Mouse (Mus musculus): Measurements from ENCODE around the gene Adamts14. TPM values are rescaled to one million over a fixed set of nuclear protein-coding genes. Genes with fewer than 3 reads are reported as not detected.

Gene Adamts14
- polyA plus RNA-seq, 1 experiment from 2014 or later = 0.33 TPM

DNA sequence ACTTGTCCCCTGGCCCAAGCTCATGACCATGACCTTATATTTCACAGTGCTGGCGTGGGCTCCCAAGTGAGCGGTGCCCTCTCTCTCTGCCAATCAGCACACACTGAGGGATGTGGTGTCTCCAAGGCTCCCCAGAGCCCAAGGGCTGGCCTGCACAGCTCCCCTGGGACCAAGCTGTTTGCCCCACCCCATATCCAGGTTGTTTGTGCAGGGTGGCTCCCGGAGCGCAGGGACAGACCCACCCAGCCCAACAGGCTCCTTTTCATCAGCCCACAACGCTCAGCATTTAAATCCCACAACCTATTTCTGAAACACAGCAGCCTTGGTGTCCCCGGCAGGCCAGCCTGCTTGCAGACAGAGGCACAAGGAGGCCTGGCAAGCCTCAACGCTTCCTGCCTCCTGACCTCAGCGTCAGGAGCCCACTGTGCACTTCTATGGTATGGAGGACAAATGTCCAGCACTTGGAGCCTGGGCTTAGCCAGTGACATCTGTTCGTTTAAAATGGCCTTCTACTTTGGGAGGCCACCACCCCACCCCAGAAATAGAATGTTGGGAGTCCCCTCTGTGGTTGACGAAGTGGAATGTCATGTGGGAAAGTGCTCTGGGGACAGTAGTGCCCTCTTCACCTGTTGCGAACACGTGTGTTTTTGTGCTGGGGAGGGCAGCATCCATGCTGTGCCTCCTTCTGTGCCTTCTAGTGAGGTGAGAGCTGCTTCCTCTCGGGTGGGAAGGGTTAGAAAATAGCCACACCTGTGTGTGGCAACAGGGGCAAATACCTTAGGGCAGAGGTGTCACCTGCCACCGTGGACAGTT is 32.9 kb downstream of the Adamts14 start:
- no peaks in the 10 kb centered on the region for H3K9me3 ChIP-seq (replicated peaks)
- H3K27ac ChIP-seq (replicated peaks) = no peak overlapping the region; the same call in 1 of the 2 replicates
- no peak overlapping the region for H3K4me3 ChIP-seq
- H3K4me1 ChIP-seq = peaks cover 6% of the 10 kb centered on the region; the same call in 1 of the 2 replicates
- H3K36me3 ChIP-seq = no peaks in the 10 kb centered on the region
- no peak for DNase-seq (ENCODE audit: low spot score)
- no peaks in the 10 kb centered on the region for H3K27me3 ChIP-seq (ENCODE audit: low read depth, poor library complexity, severe bottlenecking)
- WGBS = 78% methylated on average over 14 of the region's 14 CpGs

DNA sequence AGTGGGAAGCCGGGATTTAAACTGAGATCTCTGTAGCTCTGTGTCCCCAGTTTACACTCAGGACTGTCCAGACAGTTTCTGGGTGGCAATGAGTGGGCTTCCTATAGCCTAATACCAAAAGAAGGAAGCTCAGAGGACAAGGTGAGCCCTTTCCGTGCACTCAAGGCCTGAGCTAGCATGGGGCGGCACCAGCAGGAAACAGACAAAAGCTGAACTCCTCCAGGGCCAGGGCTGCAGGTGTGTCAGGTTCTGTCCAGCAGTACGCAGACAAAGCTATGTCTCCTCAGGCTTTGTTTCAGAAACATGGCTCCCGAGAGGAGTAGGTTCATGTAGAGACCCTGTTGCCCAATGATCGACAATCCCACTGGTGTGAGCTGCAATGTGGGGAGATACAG is 35.9 kb downstream of the Adamts14 start:
- Histone ChIP-seq H3K36me3 (no peaks in the 10 kb centered on the region), H3K27me3 (ENCODE audit: low read depth, poor library complexity, severe bottlenecking) (no peaks in the 10 kb centered on the region), H3K4me3 (no peak overlapping the region), H3K9me3 (replicated peaks) (no peaks in the 10 kb centered on the region), H3K4me1 (peaks cover 15% of the 10 kb centered on the region), H3K27ac (replicated peaks) (no peak overlapping the region)
- DNase-seq (ENCODE audit: low spot score) = no peak
- 70% methylated on average over 6 of the region's 6 CpGs for WGBS

DNA sequence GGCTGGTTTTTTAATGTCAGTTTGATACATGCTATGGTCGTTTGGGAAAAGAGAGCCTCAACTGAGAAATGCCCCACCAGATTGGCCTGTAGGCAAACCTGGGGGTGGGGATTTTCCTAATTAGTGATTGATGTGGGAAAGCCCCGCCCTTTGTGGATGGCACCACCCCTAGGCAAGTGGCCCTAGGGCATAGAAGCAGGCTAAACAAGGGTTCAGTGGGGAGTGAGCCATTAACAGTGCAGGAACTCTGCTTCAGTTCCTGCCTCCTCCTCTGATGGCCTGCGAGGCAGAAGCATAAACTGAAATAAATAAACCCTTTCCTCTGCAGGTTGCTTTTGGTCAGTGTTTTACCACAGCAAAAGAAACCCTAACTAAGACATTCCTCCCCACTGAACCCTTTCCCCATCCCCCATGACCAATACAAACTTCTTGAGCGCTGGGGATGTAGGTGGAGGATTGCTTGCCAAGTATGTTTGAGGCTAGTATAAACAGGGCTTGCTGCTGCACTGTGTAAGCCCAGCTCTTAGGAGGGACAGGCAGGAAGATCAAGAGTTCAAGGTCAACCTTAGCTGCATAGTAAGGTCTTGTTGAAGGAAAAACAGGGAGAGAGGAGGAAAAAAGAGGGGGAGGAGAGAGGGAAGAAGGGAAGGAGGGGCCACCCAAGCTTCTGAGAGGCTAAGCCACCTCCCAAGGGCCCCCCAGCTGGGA is 36.4 kb downstream of the Adamts14 start:
- H3K9me3 ChIP-seq (replicated peaks) = no peaks in the 10 kb centered on the region
- H3K4me1 ChIP-seq = peaks cover 11% of the 10 kb centered on the region
- 67% methylated on average over 4 of the region's 4 CpGs for whole genome bisulfite sequencing
- no peaks in the 10 kb centered on the region for H3K36me3 ChIP-seq
- H3K27ac ChIP-seq (replicated peaks) = no peak overlapping the region
- no peaks in the 10 kb centered on the region for H3K27me3 ChIP-seq (ENCODE audit: low read depth, poor library complexity, severe bottlenecking)
- H3K4me3 ChIP-seq = no peak overlapping the region
- no peak for DNase-seq (ENCODE audit: low spot score)

DNA sequence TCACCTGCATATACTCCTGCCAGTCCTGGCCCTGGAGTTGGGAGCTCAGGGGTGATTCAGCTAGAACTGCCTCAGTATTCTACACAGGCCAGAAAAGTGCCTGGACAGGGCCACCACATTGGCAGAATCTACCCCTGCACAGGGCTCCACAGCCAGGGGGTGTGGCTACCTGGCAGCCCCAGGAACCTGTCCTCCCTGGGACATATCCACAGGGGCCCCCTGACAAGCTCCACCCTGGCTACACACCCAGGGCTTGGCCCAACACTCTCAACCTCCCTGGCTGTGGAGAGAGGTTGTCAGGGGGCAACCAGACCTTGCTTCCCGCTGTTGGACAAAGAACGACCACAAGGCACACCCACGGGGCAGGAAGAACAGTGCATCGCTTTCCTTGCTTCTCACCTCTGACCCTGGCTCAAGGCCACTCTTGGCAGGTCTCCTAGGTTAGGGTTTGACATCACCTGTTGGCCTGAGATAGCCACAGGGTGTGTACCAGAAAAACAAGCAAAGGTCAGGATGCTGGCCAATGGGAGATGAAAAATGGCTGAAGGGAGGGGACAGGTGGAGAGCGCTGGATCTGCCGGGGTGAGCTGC is 37.5 kb downstream of the Adamts14 start:
- Histone ChIP-seq H3K27me3 (ENCODE audit: low read depth, poor library complexity, severe bottlenecking) (no peaks in the 10 kb centered on the region), H3K27ac (replicated peaks) (no peak overlapping the region), H3K36me3 (no peaks in the 10 kb centered on the region), H3K9me3 (replicated peaks) (no peaks in the 10 kb centered on the region), H3K4me1 (peaks cover 9% of the 10 kb centered on the region), H3K4me3 (no peak overlapping the region)
- WGBS = 87% methylated on average over 6 of the region's 6 CpGs
- DNase-seq (ENCODE audit: low spot score) = no peak

DNA sequence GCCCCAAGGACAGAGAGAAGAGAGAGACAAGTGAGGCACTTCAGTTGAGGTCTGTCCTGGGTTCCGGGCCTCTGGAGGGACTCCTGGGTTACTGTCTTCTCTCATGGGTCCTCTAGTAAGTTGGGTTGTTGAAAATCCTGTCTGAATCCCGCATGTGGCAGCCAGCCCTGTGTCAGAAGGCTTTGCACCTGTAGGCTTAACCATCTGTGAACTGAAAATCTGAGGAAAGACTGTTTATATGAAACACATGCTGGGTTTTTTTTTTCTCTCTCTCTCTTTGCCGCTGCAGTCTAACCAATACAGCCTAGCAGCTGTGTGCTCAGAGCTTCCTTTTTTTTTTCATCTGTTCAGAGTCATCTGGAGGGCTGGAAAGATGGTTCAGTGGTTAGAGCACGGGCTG is 38.9 kb downstream of the Adamts14 start:
- no peak overlapping the region for H3K27ac ChIP-seq (replicated peaks)
- no peaks in the 10 kb centered on the region for H3K27me3 ChIP-seq (ENCODE audit: low read depth, poor library complexity, severe bottlenecking)
- no peaks in the 10 kb centered on the region for H3K9me3 ChIP-seq (replicated peaks)
- H3K4me3 ChIP-seq = no peak overlapping the region
- H3K4me1 ChIP-seq = peaks cover 9% of the 10 kb centered on the region
- 84% methylated on average over 4 of the region's 4 CpGs for WGBS
- DNase-seq (ENCODE audit: low spot score) = no peak
- no peaks in the 10 kb centered on the region for H3K36me3 ChIP-seq

DNA sequence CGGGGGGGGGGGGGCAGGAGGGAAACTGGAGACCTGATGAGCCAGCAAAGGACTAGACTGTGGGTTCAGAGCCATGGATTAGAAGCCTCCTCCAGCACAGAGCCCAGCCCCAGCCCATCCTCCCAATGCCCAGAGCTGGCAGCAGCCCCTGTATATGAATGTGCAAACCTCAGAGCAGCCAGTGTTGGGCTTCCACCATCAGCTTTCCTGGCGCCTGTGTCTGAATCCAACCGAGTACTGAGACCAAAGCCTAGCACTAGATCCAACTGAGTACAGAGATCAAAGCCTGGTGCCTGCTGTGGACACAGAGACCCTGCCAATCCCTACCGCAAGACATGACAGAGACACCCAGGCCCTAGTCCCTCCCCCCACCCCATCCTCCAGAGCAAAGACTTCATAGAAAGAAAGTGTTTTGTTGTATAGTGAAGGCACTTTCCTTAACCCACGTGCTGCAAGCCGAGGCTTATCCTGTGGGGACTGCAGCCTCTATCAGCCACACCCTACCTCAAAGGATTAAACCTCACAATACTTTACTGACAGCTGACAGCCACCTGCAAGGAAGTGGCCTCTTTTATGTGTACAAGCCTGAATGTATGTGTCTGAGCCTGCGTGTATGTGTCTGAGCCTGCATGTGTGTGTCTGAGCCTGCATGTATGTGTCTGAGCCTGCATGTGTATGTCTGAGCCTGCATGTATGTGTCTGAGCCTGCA is 40.2 kb downstream of the Adamts14 start:
- WGBS = 41% methylated on average over 7 of the region's 7 CpGs
- Histone ChIP-seq H3K4me3 (no peak overlapping the region), H3K9me3 (replicated peaks) (no peaks in the 10 kb centered on the region), H3K27me3 (ENCODE audit: low read depth, poor library complexity, severe bottlenecking) (no peaks in the 10 kb centered on the region), H3K4me1 (peaks cover 9% of the 10 kb centered on the region), H3K36me3 (no peaks in the 10 kb centered on the region), H3K27ac (replicated peaks) (0 out of 2 replicates have a peak overlapping the region, but pooled peaks have one; percentile 28)
- no peak for DNase-seq (ENCODE audit: low spot score)

DNA sequence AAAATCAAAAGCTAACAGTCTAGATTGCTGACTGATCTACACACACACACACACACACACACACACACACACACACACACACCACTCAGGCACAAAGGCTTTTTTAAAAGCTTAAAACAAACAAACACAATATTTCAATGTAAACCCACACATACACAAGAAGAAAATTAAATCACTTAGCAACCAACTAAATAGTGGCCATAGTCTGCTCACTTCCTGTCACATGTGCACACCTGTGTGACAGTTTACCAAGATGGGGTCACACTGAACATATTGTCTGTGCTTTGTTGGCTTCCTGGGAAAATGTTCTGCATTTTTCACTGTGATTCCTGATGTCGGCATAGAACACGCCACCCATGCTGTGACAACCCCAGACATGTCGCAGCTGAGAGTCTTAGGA is 41.5 kb downstream of the Adamts14 start:
- Histone ChIP-seq H3K27me3 (ENCODE audit: low read depth, poor library complexity, severe bottlenecking) (no peaks in the 10 kb centered on the region), H3K9me3 (replicated peaks) (no peaks in the 10 kb centered on the region), H3K36me3 (no peaks in the 10 kb centered on the region), H3K27ac (replicated peaks) (no peak overlapping the region), H3K4me1 (peaks cover 9% of the 10 kb centered on the region), H3K4me3 (no peak overlapping the region)
- DNase-seq (ENCODE audit: low spot score) = no peak
- 92% methylated on average over 3 of the region's 3 CpGs for WGBS

DNA sequence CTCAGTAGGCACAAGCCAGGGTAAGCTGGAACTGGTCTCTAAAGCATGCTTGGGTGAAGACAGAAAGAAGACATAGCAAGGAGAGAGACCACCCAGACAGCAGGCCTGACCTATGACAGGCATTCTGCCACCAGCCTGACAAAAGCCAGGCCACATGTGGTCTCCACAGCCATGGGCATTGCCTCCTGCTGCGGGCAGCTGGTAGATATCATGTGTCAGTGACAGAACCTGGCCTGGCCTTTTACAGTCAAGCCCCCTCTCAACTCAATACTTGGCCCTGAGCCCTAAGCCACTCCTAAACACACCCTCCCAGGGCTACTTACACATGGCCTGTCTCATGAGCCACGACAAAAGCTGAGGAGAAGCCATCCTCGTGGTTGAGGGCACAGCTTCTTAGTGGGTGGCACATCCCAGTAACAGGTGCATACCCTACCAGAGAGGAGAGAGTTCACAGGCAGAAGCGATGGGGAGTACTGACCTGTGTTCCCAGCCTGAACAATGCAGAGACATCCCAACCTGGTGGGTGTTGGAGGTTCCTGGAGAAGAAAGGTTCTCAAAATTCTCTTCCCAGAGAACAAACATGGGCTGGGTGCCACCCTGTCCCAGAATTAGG is 46.3 kb downstream of the Adamts14 start:
- WGBS = 74% methylated on average over 4 of the region's 4 CpGs
- Histone ChIP-seq H3K4me1 (0 out of 2 replicates have a peak, but pooled peaks cover 3% of the 10 kb centered on the region), H3K9me3 (replicated peaks) (no peaks in the 10 kb centered on the region), H3K27ac (replicated peaks) (no peak overlapping the region), H3K4me3 (no peak overlapping the region), H3K27me3 (ENCODE audit: low read depth, poor library complexity, severe bottlenecking) (no peaks in the 10 kb centered on the region), H3K36me3 (no peaks in the 10 kb centered on the region)
- DNase-seq (ENCODE audit: low spot score) = no peak

DNA sequence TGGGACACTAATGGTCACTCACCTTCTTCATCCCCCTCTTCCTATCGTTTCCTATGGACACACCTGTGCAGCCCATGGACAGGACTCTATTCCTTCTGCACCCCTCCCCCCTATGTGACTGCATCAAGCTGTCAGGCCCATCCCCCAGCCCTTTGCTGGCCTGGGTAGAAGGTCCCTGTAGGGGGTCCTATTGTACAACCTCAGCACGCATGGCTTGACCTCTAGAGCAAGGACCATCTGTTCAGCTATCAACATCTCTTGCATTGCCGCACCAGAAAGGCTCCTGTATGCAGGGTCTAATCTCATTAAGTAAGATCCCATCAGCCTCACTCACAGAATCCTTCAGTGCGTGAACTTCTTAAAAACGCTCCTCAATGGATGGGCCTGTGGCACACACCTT is 47.5 kb downstream of the Adamts14 start:
- no peak overlapping the region for H3K27ac ChIP-seq (replicated peaks)
- WGBS = 62% methylated on average over 5 of the region's 5 CpGs
- DNase-seq (ENCODE audit: low spot score) = no peak
- 0 out of 2 replicates have a peak, but pooled peaks cover 3% of the 10 kb centered on the region for H3K4me1 ChIP-seq
- H3K36me3 ChIP-seq = no peaks in the 10 kb centered on the region
- no peak overlapping the region for H3K4me3 ChIP-seq
- no peaks in the 10 kb centered on the region for H3K27me3 ChIP-seq (ENCODE audit: low read depth, poor library complexity, severe bottlenecking)
- no peaks in the 10 kb centered on the region for H3K9me3 ChIP-seq (replicated peaks)

DNA sequence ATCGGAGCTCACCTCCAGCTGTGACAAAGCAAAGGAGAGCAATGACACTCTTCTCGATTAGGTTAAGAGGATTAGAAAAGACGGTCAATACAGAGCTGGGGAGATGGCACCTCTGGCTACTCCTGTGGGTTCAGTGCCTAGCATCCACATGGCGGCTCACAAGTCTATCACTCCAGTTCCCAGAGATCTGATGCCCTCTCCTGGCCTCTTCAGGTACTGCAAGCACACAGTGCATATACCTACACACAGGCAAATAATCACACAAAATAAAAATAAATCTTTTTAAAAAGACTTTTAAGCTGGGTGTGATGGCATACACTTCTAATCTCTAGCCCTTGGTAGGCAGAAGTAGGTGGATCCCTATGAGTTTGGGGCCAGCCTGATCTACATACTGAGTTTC is 53.9 kb downstream of the Adamts14 start:
- H3K9me3 ChIP-seq (replicated peaks) = peaks cover 13% of the 10 kb centered on the region
- 89% methylated on average over 4 of the region's 4 CpGs for WGBS
- H3K4me3 ChIP-seq = no peak overlapping the region
- H3K36me3 ChIP-seq = no peaks in the 10 kb centered on the region
- no peak for DNase-seq (ENCODE audit: low spot score)
- H3K27me3 ChIP-seq (ENCODE audit: low read depth, poor library complexity, severe bottlenecking) = no peaks in the 10 kb centered on the region
- no peak overlapping the region for H3K27ac ChIP-seq (replicated peaks)
- H3K4me1 ChIP-seq = no peaks in the 10 kb centered on the region

DNA sequence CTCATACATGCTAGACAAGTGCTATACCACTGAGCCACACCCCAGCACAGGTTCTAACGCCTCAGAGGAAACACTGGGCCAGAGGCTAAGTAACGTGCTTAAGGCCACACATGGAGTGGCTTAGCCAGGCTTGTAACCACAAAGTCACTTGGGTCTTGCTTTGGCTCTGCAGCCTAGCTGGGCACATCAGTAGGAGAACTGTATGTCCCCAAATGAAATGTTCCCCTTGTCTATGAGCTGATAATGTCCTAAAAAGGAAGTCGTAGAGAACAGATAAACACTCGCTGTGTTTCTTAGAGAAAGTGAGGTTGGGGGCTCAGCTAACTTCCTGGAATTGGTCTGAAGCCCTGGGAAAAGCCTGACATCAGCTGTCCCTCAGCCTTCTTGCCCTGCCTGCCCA is 57.1 kb downstream of the Adamts14 start:
- Histone ChIP-seq H3K9me3 (replicated peaks) (peaks cover 13% of the 10 kb centered on the region), H3K27me3 (ENCODE audit: low read depth, poor library complexity, severe bottlenecking) (peaks cover 19% of the 10 kb centered on the region), H3K4me3 (no peak overlapping the region), H3K27ac (replicated peaks) (no peak overlapping the region), H3K4me1 (peaks cover 9% of the 10 kb centered on the region), H3K36me3 (no peaks in the 10 kb centered on the region)
- WGBS = 84% methylated on average over 4 of the region's 4 CpGs
- DNase-seq (ENCODE audit: low spot score) = no peak

DNA sequence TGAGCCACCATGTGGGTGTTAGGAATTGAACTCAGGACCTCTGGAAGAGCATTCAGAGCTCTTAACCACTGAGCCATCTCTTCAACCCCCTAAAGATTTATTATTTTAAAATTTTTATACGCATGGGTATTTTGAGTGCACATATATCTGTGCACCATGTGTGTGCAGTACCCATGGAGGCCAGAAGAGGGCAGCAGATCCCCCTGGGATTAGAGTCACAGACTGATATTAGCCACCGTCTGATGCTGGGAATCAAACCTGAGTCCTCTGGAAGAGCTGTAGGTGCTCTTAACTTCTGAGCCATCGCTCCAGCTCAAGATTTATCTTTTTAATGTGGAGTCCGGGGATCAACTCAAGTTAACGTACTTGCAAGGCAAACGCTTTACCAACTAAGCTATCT is 57.6 kb downstream of the Adamts14 start:
- whole genome bisulfite sequencing = 96% methylated on average over 6 of the region's 6 CpGs
- Histone ChIP-seq H3K9me3 (replicated peaks) (peaks cover 13% of the 10 kb centered on the region), H3K4me3 (no peak overlapping the region), H3K36me3 (no peaks in the 10 kb centered on the region), H3K27me3 (ENCODE audit: low read depth, poor library complexity, severe bottlenecking) (peaks cover 19% of the 10 kb centered on the region), H3K27ac (replicated peaks) (no peak overlapping the region), H3K4me1 (peaks cover 9% of the 10 kb centered on the region)
- DNase-seq (ENCODE audit: low spot score) = no peak
